Comparison of ENCODE assay signal across 9 mouse cellular contexts in genomic region chr1:105891032-105891725, GRCm38 (mm10).
DNase-seq lines count a peak whose midpoint lies in the region; ATAC-seq lines count a peak whose summit lies in the region.
"Had no signal": no experiment of that assay in that cellular context is flagged by ENCODE, and none has a peak within 500 bp of the region (broad histone marks: within the 10 kb centered on the region; RNA-seq: fewer than 3 reads in every experiment).

No protein-coding gene starts in this region.

- DNase-seq in A20 (ENCODE audit: low read depth, low spot score), result peak; percentile 78
- DNase-seq in adrenal gland, adult (ENCODE audit: inconsistent age in 2 of 2, low spot score in 1 of 2), result peak; percentile 87 to 97
- peak; percentile 93 for DNase-seq in embryo, embryonic 10.5 days (ENCODE audit: low spot score)
- peak; percentile 91 for DNase-seq in heart, embryonic 10.5 days (ENCODE audit: low spot score)
- peak; percentile 87 to 98 for DNase-seq in kidney, postnatal 25 days
- peak; percentile 33 for DNase-seq in testis, postnatal 14 days (ENCODE audit: low spot score)

- no peak overlapping the region for H3K4me3 ChIP-seq in heart, embryonic 10.5 days
- no peak overlapping the region for H3K4me3 ChIP-seq in liver, embryonic 16.5 days (ENCODE audit: low read depth, low read length)
- H3K4me3 ChIP-seq in neural tube, embryonic 15.5 days (replicated peaks), result no peak overlapping the region
- H3K4me3 ChIP-seq: embryonic facial prominence, embryonic 15.5 days had no signal

- peaks cover 3% of the 10 kb centered on the region for H3K27me3 ChIP-seq in heart, embryonic 10.5 days (ENCODE audit: insufficient read depth, poor library complexity, severe bottlenecking)
- no peaks in the 10 kb centered on the region for H3K27me3 ChIP-seq in liver, embryonic 16.5 days (ENCODE audit: control insufficient read depth, insufficient read depth, low read depth, low read length)
- no peaks in the 10 kb centered on the region for H3K27me3 ChIP-seq in neural tube, embryonic 15.5 days (replicated peaks)
- H3K27me3 ChIP-seq: embryonic facial prominence, embryonic 15.5 days had no signal

- 28% methylated on average over 15 of the region's 15 CpGs for WGBS in heart, embryonic 10.5 days
- 20% methylated on average over 15 of the region's 15 CpGs for WGBS in liver, embryonic 16.5 days (ENCODE audit: insufficient replicate concordance)
- WGBS in neural tube, embryonic 15.5 days, result 39% methylated on average over 15 of the region's 15 CpGs

- no peaks in the 10 kb centered on the region for H3K9me3 ChIP-seq in heart, embryonic 10.5 days
- H3K9me3 ChIP-seq in liver, embryonic 16.5 days (replicated peaks; ENCODE audit: control insufficient read depth, low read length), result no peaks in the 10 kb centered on the region
- no peaks in the 10 kb centered on the region for H3K9me3 ChIP-seq in neural tube, embryonic 15.5 days (replicated peaks)
- H3K9me3 ChIP-seq: embryonic facial prominence, embryonic 15.5 days had no signal

- H3K36me3 ChIP-seq in heart, embryonic 10.5 days, result no peaks in the 10 kb centered on the region
- H3K36me3 ChIP-seq in liver, embryonic 16.5 days (ENCODE audit: control insufficient read depth, insufficient read depth), result no peaks in the 10 kb centered on the region
- H3K36me3 ChIP-seq in neural tube, embryonic 15.5 days, result no peaks in the 10 kb centered on the region
- H3K36me3 ChIP-seq: embryonic facial prominence, embryonic 15.5 days had no signal

- peaks cover 6% of the 10 kb centered on the region; the same call in 1 of the 2 replicates for H3K4me1 ChIP-seq in heart, embryonic 10.5 days
- no peaks in the 10 kb centered on the region for H3K4me1 ChIP-seq in liver, embryonic 16.5 days (ENCODE audit: control insufficient read depth, low read depth, low read length)
- H3K4me1 ChIP-seq in neural tube, embryonic 15.5 days, result no peaks in the 10 kb centered on the region
- H3K4me1 ChIP-seq: embryonic facial prominence, embryonic 15.5 days had no signal

- no peak overlapping the region for H3K4me2 ChIP-seq in liver, embryonic 16.5 days (ENCODE audit: low read depth, low read length)
- H3K4me2 ChIP-seq in neural tube, embryonic 15.5 days, result no peak overlapping the region
- H3K4me2 ChIP-seq: embryonic facial prominence, embryonic 15.5 days had no signal

- H3K9ac ChIP-seq in liver, embryonic 16.5 days (ENCODE audit: low read depth, low read length), result no peak overlapping the region
- H3K9ac ChIP-seq in neural tube, embryonic 15.5 days (replicated peaks), result no peak overlapping the region
- H3K9ac ChIP-seq: embryonic facial prominence, embryonic 15.5 days had no signal

- H3K27ac ChIP-seq in heart, embryonic 10.5 days, result no peak overlapping the region
- H3K27ac ChIP-seq in liver, embryonic 16.5 days (ENCODE audit: low read length), result no peak overlapping the region
- no peak overlapping the region for H3K27ac ChIP-seq in neural tube, embryonic 15.5 days (replicated peaks)
- H3K27ac ChIP-seq: embryonic facial prominence, embryonic 15.5 days had no signal

- ATAC-seq in liver, embryonic 16.5 days (ENCODE audit: low read depth), result 0 out of 2 replicates have a peak, but pooled peaks have one; percentile 27
- 0 out of 2 replicates have a peak, but pooled peaks have one; percentile 27 for ATAC-seq in neural tube, embryonic 15.5 days (ENCODE audit: low FRiP score)

Comparison
In these comparisons a context has a peak if more than half of its experiments do, and no peak if none do; other contexts are left out.
1. DNase-seq: peak in every context shown above with its lines; median percentile 93 in embryo, embryonic 10.5 days; 92 in kidney, postnatal 25 days; 92 in adrenal gland, adult; 91 in heart, embryonic 10.5 days; 78 in A20; 33 in testis, postnatal 14 days.